ENCODE assay signal across 30 mouse cellular contexts in genomic region chr5:86961587-86962358, GRCm38 (mm10). TPM values are rescaled to one million over a fixed set of nuclear protein-coding genes. Genes with fewer than 3 reads are reported as not detected.
DNase-seq lines count a peak whose midpoint lies in the region; ATAC-seq and TF ChIP-seq lines count a peak whose summit lies in the region.
"Had no signal": no experiment of that assay in that cellular context is flagged by ENCODE, and none has a peak within 500 bp of the region (broad histone marks: within the 10 kb centered on the region; RNA-seq: fewer than 3 reads in every experiment).

No protein-coding gene starts in this region.

- no peak overlapping the region for H3K9ac ChIP-seq in kidney, embryonic 15.5 days
- H3K9ac ChIP-seq in intestine, postnatal 0 days (ENCODE audit: low read depth, low read length), result no peak overlapping the region
- H3K9ac ChIP-seq in forebrain, embryonic 12.5 days, result no peak overlapping the region
- H3K9ac ChIP-seq: embryonic facial prominence, embryonic 12.5 days; forebrain, embryonic 13.5 days; heart, embryonic 15.5 days had no signal

- WGBS in kidney, embryonic 15.5 days, result 68% methylated on average over 3 of the region's 3 CpGs
- 43% methylated on average over 3 of the region's 3 CpGs for WGBS in intestine, postnatal 0 days
- 85% methylated on average over 3 of the region's 3 CpGs for WGBS in forebrain, embryonic 12.5 days

- H3K4me1 ChIP-seq in kidney, embryonic 15.5 days, result no peaks in the 10 kb centered on the region
- H3K4me1 ChIP-seq in brown adipose tissue, adult 24 weeks (ENCODE audit: control insufficient read depth, insufficient read depth, insufficient read length, low read length), result no peaks in the 10 kb centered on the region
- H3K4me1 ChIP-seq in intestine, postnatal 0 days (replicated peaks; ENCODE audit: control insufficient read depth, insufficient read depth, low read length), result no peaks in the 10 kb centered on the region
- H3K4me1 ChIP-seq in forebrain, embryonic 12.5 days, result no peaks in the 10 kb centered on the region
- H3K4me1 ChIP-seq: embryonic facial prominence, embryonic 12.5 days; forebrain, embryonic 13.5 days; heart, embryonic 15.5 days had no signal

- H3K36me3 ChIP-seq in kidney, embryonic 15.5 days, result no peaks in the 10 kb centered on the region
- H3K36me3 ChIP-seq in intestine, postnatal 0 days (ENCODE audit: control insufficient read depth, insufficient read depth), result no peaks in the 10 kb centered on the region
- no peaks in the 10 kb centered on the region for H3K36me3 ChIP-seq in forebrain, embryonic 12.5 days (replicated peaks)
- H3K36me3 ChIP-seq: embryonic facial prominence, embryonic 12.5 days; heart, embryonic 15.5 days had no signal

- no peak for TF ChIP-seq CTCF in intestine, postnatal 0 days (IDR thresholded peaks at IDR 0.05; ENCODE audit: low read depth)

- no peaks in the 10 kb centered on the region for H3K27me3 ChIP-seq in kidney, embryonic 15.5 days
- no peaks in the 10 kb centered on the region for H3K27me3 ChIP-seq in intestine, postnatal 0 days (replicated peaks; ENCODE audit: control insufficient read depth, insufficient read depth, low read length)
- H3K27me3 ChIP-seq in forebrain, embryonic 12.5 days, result no peaks in the 10 kb centered on the region
- H3K27me3 ChIP-seq: embryonic facial prominence, embryonic 12.5 days; forebrain, embryonic 13.5 days; heart, embryonic 15.5 days had no signal

- DNase-seq in adrenal gland, adult 2 months, result peak; percentile 12
- no peak for DNase-seq in adrenal gland, adult 8-10 months
- DNase-seq in kidney, adult 11 months, result no peak
- DNase-seq: cerebellum, adult 18-20 months; cerebellum, postnatal 14 days; gastrocnemius, postnatal 36 days; heart, postnatal 4 days; kidney, adult 8-10 months; lung, adult 18-20 months; lung, postnatal 10 days; right cerebral cortex, postnatal 4 days had no signal

- H3K9me3 ChIP-seq in kidney, embryonic 15.5 days (replicated peaks), result no peaks in the 10 kb centered on the region
- H3K9me3 ChIP-seq in intestine, postnatal 0 days (ENCODE audit: control insufficient read depth), result no peaks in the 10 kb centered on the region
- no peaks in the 10 kb centered on the region for H3K9me3 ChIP-seq in forebrain, embryonic 12.5 days
- H3K9me3 ChIP-seq: embryonic facial prominence, embryonic 12.5 days; forebrain, embryonic 13.5 days; heart, embryonic 15.5 days had no signal

- H3K4me2 ChIP-seq in kidney, embryonic 15.5 days, result no peak overlapping the region
- no peak overlapping the region for H3K4me2 ChIP-seq in intestine, postnatal 0 days (replicated peaks; ENCODE audit: low read depth)
- no peak overlapping the region for H3K4me2 ChIP-seq in forebrain, embryonic 12.5 days
- H3K4me2 ChIP-seq: embryonic facial prominence, embryonic 12.5 days; forebrain, embryonic 13.5 days; heart, embryonic 15.5 days; liver, embryonic 11.5 days; midbrain, embryonic 11.5 days had no signal

- ATAC-seq in kidney, embryonic 15.5 days (replicated peaks; ENCODE audit: low FRiP score), result peak; percentile 58
- ATAC-seq in intestine, postnatal 0 days, result peak; percentile 47
- ATAC-seq in forebrain, embryonic 12.5 days (ENCODE audit: low FRiP score), result no peak
- ATAC-seq in cerebellum, adult (ENCODE audit: insufficient number of reproducible peaks, low FRiP score, low TSS enrichment), result no peak
- ATAC-seq: forebrain, embryonic 13.5 days; hindbrain, embryonic 16.5 days had no signal

- H3K4me3 ChIP-seq in kidney, embryonic 15.5 days (replicated peaks), result no peak overlapping the region
- H3K4me3 ChIP-seq in brown adipose tissue, adult 24 weeks (ENCODE audit: insufficient read depth, low read depth, low read length), result no peak overlapping the region
- no peak overlapping the region for H3K4me3 ChIP-seq in intestine, postnatal 0 days (ENCODE audit: low read depth, low read length)
- no peak overlapping the region for H3K4me3 ChIP-seq in forebrain, embryonic 12.5 days (replicated peaks)
- H3K4me3 ChIP-seq: embryonic facial prominence, embryonic 12.5 days; forebrain, embryonic 13.5 days; heart, embryonic 15.5 days; layer of hippocampus, adult 2 months had no signal

- H3K27ac ChIP-seq in kidney, embryonic 15.5 days, result no peak overlapping the region
- peak overlapping the region; percentile 94 for H3K27ac ChIP-seq in brown adipose tissue, adult 24 weeks (replicated peaks; ENCODE audit: low read depth, low read length)
- no peak overlapping the region for H3K27ac ChIP-seq in intestine, postnatal 0 days (ENCODE audit: low read depth, low read length)
- H3K27ac ChIP-seq in forebrain, embryonic 12.5 days, result no peak overlapping the region
- H3K27ac ChIP-seq: embryonic facial prominence, embryonic 12.5 days; forebrain, embryonic 13.5 days; heart, embryonic 15.5 days; layer of hippocampus, adult 2 months had no signal

RNA-seq across cellular contexts. Expression of gene Ugt2b1, which starts 35.4 kb away (rescaled TPM):
- 1 to 10 TPM in 1 of 2 experiments, not detected in 1; 1.2 TPM for total RNA-seq in adrenal gland, adult 2 months (2021)
- not detected in 2 replicates for polyA plus RNA-seq in adrenal gland, adult 2 months (2012; rRNA removed)
- total RNA-seq in adrenal gland, adult 8-10 months (2022), result under 1 TPM in 1 of 4 experiments, not detected in 3; 0.10 TPM
- polyA plus RNA-seq in kidney, embryonic 15.5 days (2015; fragmentation: Nextera tagmentation; extraction: Ambion mirVana), result not detected in 2 replicates
- polyA plus RNA-seq in brown adipose tissue, adult 24 weeks (2012; ENCODE audit: insufficient read depth, insufficient read length, missing spikeins), result not detected in 2 replicates
- polyA plus RNA-seq in intestine, postnatal 0 days (2015; fragmentation: Nextera tagmentation; extraction: Ambion mirVana), result 0.04 and 0.05 TPM in 2 replicates
- polyA plus RNA-seq in forebrain, embryonic 12.5 days (2016; fragmentation: Nextera tagmentation; extraction: Ambion mirVana), result not detected in 2 replicates
- total RNA-seq: gastrocnemius, adult 18-20 months; gastrocnemius, postnatal 36 days; heart, postnatal 4 days; layer of hippocampus, adult 2 months; layer of hippocampus, postnatal 25 days; left cerebral cortex, postnatal 10 days; megakaryocyte progenitor cell, adult 5-6 weeks; midbrain, postnatal 0 days had no signal
- polyA plus RNA-seq: embryonic facial prominence, embryonic 12.5 days; forebrain, embryonic 13.5 days; heart, embryonic 15.5 days; hindbrain, embryonic 16.5 days; limb, embryonic 11.5 days; liver, embryonic 11.5 days; midbrain, embryonic 11.5 days; midbrain, postnatal 0 days; neural tube, embryonic 14.5 days had no signal

RNA-seq across cellular contexts. Expression of gene Ugt2b35, which starts 38.9 kb away (rescaled TPM):
- under 1 TPM in 1 of 2 experiments, not detected in 1; 0.20 TPM for total RNA-seq in adrenal gland, adult 2 months (2021)
- polyA plus RNA-seq in adrenal gland, adult 2 months (2012; rRNA removed), result not detected in 2 replicates
- total RNA-seq in adrenal gland, adult 8-10 months (2022), result under 1 TPM in 1 of 4 experiments, not detected in 3; 0.08 TPM
- polyA plus RNA-seq in kidney, embryonic 15.5 days (2015; fragmentation: Nextera tagmentation; extraction: Ambion mirVana), result 0.04 TPM in 1 of 2 replicates, not detected in the other
- not detected in 2 replicates for polyA plus RNA-seq in brown adipose tissue, adult 24 weeks (2012; ENCODE audit: insufficient read depth, insufficient read length, missing spikeins)
- 2.4 and 3.1 TPM in 2 replicates for polyA plus RNA-seq in intestine, postnatal 0 days (2015; fragmentation: Nextera tagmentation; extraction: Ambion mirVana)
- not detected in 2 replicates for polyA plus RNA-seq in forebrain, embryonic 12.5 days (2016; fragmentation: Nextera tagmentation; extraction: Ambion mirVana)
- total RNA-seq: gastrocnemius, adult 18-20 months; gastrocnemius, postnatal 36 days; heart, postnatal 4 days; layer of hippocampus, adult 2 months; layer of hippocampus, postnatal 25 days; left cerebral cortex, postnatal 10 days; megakaryocyte progenitor cell, adult 5-6 weeks; midbrain, postnatal 0 days had no signal
- polyA plus RNA-seq: embryonic facial prominence, embryonic 12.5 days; forebrain, embryonic 13.5 days; heart, embryonic 15.5 days; hindbrain, embryonic 16.5 days; limb, embryonic 11.5 days; midbrain, embryonic 11.5 days; midbrain, postnatal 0 days; neural tube, embryonic 14.5 days had no signal

RNA-seq across cellular contexts. Expression of gene Ugt2b34, which starts 55.0 kb away (rescaled TPM):
- under 1 TPM in 1 of 2 experiments, not detected in 1; 0.63 TPM for total RNA-seq in adrenal gland, adult 2 months (2021)
- not detected in 2 replicates for polyA plus RNA-seq in adrenal gland, adult 2 months (2012; rRNA removed)
- total RNA-seq in adrenal gland, adult 8-10 months (2022), result not detected
- polyA plus RNA-seq in kidney, embryonic 15.5 days (2015; fragmentation: Nextera tagmentation; extraction: Ambion mirVana), result 8.5 and 10.1 TPM in 2 replicates
- not detected in 2 replicates for polyA plus RNA-seq in brown adipose tissue, adult 24 weeks (2012; ENCODE audit: insufficient read depth, insufficient read length, missing spikeins)
- polyA plus RNA-seq in intestine, postnatal 0 days (2015; fragmentation: Nextera tagmentation; extraction: Ambion mirVana), result 57.5 and 69.4 TPM in 2 replicates
- not detected in 2 replicates for polyA plus RNA-seq in forebrain, embryonic 12.5 days (2016; fragmentation: Nextera tagmentation; extraction: Ambion mirVana)
- total RNA-seq: gastrocnemius, postnatal 36 days; heart, postnatal 4 days; layer of hippocampus, adult 2 months; layer of hippocampus, postnatal 25 days; left cerebral cortex, postnatal 10 days; megakaryocyte progenitor cell, adult 5-6 weeks; midbrain, postnatal 0 days had no signal
- polyA plus RNA-seq: embryonic facial prominence, embryonic 12.5 days; forebrain, embryonic 13.5 days; hindbrain, embryonic 16.5 days; limb, embryonic 11.5 days; midbrain, embryonic 11.5 days; midbrain, postnatal 0 days; neural tube, embryonic 14.5 days had no signal

Comparison
In these comparisons a context has a peak if more than half of its experiments do, and no peak if none do; other contexts are left out.
1. ATAC-seq: peak in kidney, embryonic 15.5 days (single experiment) and intestine, postnatal 0 days (single experiment); none in forebrain, embryonic 12.5 days (single experiment) and cerebellum, adult (single experiment).